Mouse (Mus musculus): ENCODE results near the gene Ptrhd1. TPM values are rescaled to one million over a fixed set of nuclear protein-coding genes. Genes with fewer than 3 reads are reported as not detected.
A peak's percentile ranks its signal among the peaks of the same experiment; 100 is the strongest.

The Ptrhd1 gene
- total and polyA plus RNA-seq, 3 experiments, result 3.8 to 5.3 TPM; not detected in 1

- no peak for TF ChIP-seq ETS1 (IDR thresholded peaks at IDR 0.05; ENCODE audit: low read depth, low read length)
- TF ChIP-seq MAZ (IDR thresholded peaks at IDR 0.05; ENCODE audit: low read depth, low read length), result no peak
- no peak for TF ChIP-seq ZC3H11A (IDR thresholded peaks at IDR 0.05; ENCODE audit: low read depth, low read length)
- TF ChIP-seq TAL1 (IDR thresholded peaks at IDR 0.05; ENCODE audit: low read length), result no peak
- TF ChIP-seq ZMIZ1 (IDR thresholded peaks at IDR 0.05; ENCODE audit: low read depth, low read length), result no peak
- no peak for TF ChIP-seq HCFC1 (IDR thresholded peaks at IDR 0.05; ENCODE audit: low read depth, low read length)
- TF ChIP-seq SIN3A (IDR thresholded peaks at IDR 0.05; ENCODE audit: low read length), result no peak
- no peak for TF ChIP-seq TCF12 (IDR thresholded peaks at IDR 0.05; ENCODE audit: low read depth, low read length)
- no peak for TF ChIP-seq KAT2A (conservative IDR thresholded peaks at IDR 0.05; ENCODE audit: low read depth, low read length)
- no peak for TF ChIP-seq MYC (IDR thresholded peaks at IDR 0.05; ENCODE audit: low read depth, low read length)
- no peak for TF ChIP-seq JUND (IDR thresholded peaks at IDR 0.05; ENCODE audit: low read depth, low read length)
- TF ChIP-seq NELFE (IDR thresholded peaks at IDR 0.05; ENCODE audit: low read depth, low read length), result no peak
- TF ChIP-seq GATA1 (IDR thresholded peaks at IDR 0.05; ENCODE audit: low read depth, low read length), result no peak
Observed at GRCm38 (mm10) chr12:4199271-4199670, 34.6 kb upstream of the Ptrhd1 start.

GRCm38 (mm10) chr12:4201454-4202200 lies 32.2 kb upstream of the Ptrhd1 start:
- no peak for DNase-seq (ENCODE audit: low read depth, low spot score)
- H3K27ac ChIP-seq (ENCODE audit: control insufficient read depth, low read depth, low read length), result no peak overlapping the region
- H3K9me3 ChIP-seq (replicated peaks; ENCODE audit: insufficient read depth, low read length), result no peaks in the 10 kb centered on the region
- no peaks in the 10 kb centered on the region for H3K79me2 ChIP-seq (ENCODE audit: control insufficient read depth, insufficient read depth, low read length, poor library complexity)
- no peaks in the 10 kb centered on the region for H3K36me3 ChIP-seq (ENCODE audit: control insufficient read depth in 1 of 2, insufficient read depth in 2 of 2, low read length in 2 of 2)
- H3K4me1 ChIP-seq (ENCODE audit: control insufficient read depth in 1 of 2, insufficient read depth in 2 of 2, low read length in 2 of 2), result no peaks in the 10 kb centered on the region
- no peak overlapping the region for H3K9ac ChIP-seq (ENCODE audit: control insufficient read depth, low read depth, low read length, poor library complexity, severe bottlenecking)
- no peak overlapping the region for H3K4me3 ChIP-seq (ENCODE audit: control insufficient read depth in 1 of 2, insufficient read depth in 1 of 2, low read depth in 2 of 2, low read length in 2 of 2)
- TF ChIP-seq RAD21 (IDR thresholded peaks at IDR 0.05; ENCODE audit: low read depth, low read length) (no peak), ZNF384 (IDR thresholded peaks at IDR 0.05; ENCODE audit: low read depth, low read length) (peak; percentile 49; the same call in 1 of the 2 replicates)
- no peaks in the 10 kb centered on the region for H3K27me3 ChIP-seq (ENCODE audit: control insufficient read depth in 1 of 2, insufficient read depth in 2 of 2, low read length in 2 of 2)

More at GRCm38 (mm10) chr12:4199271-4199670, 34.6 kb upstream of the Ptrhd1 start:
- DNase-seq (ENCODE audit: low read depth, low spot score), result no peak
- no peaks in the 10 kb centered on the region for H3K9me3 ChIP-seq (replicated peaks; ENCODE audit: insufficient read depth, low read length)
- H3K4me3 ChIP-seq (ENCODE audit: control insufficient read depth in 1 of 2, insufficient read depth in 1 of 2, low read depth in 2 of 2, low read length in 2 of 2), result no peak overlapping the region
- no peaks in the 10 kb centered on the region for H3K27me3 ChIP-seq (ENCODE audit: control insufficient read depth in 1 of 2, insufficient read depth in 2 of 2, low read length in 2 of 2)
- H3K9ac ChIP-seq (ENCODE audit: control insufficient read depth, low read depth, low read length, poor library complexity, severe bottlenecking), result no peak overlapping the region
- H3K79me2 ChIP-seq (ENCODE audit: control insufficient read depth, insufficient read depth, low read length, poor library complexity), result no peaks in the 10 kb centered on the region
- H3K4me1 ChIP-seq (ENCODE audit: control insufficient read depth in 1 of 2, insufficient read depth in 2 of 2, low read length in 2 of 2), result no peaks in the 10 kb centered on the region
- H3K27ac ChIP-seq (ENCODE audit: control insufficient read depth, low read depth, low read length), result no peak overlapping the region
- no peaks in the 10 kb centered on the region for H3K36me3 ChIP-seq (ENCODE audit: control insufficient read depth in 1 of 2, insufficient read depth in 2 of 2, low read length in 2 of 2)
